Mouse (Mus musculus) forebrain, embryonic 16.5 days (tissue): Measurements from ENCODE around the gene Reps1. TPM values are rescaled to one million over a fixed set of nuclear protein-coding genes. Genes with fewer than 3 reads are reported as not detected.

Experiments used
- ATAC-seq: fragments of 200-750 bp; cut with Nextera tagmentation; 2 replicates; pipeline ENCODE4 v1.8.0; 2017; ENCODE audit warnings: mild to moderate bottlenecking, moderate library complexity
- H3K27ac ChIP-seq: fragments of 300-500 bp; sonication (generic); 2 replicates; pipeline ENCODE4 v1.5.1; 2014; ENCODE audit warnings: low read length, control low read depth
- H3K27me3 ChIP-seq: fragments of 300-500 bp; sonication (generic); replicated peaks from 2 replicates; pipeline ENCODE4 v1.6.1; 2014; ENCODE audit warnings: low read length; ENCODE audit not compliant: control insufficient read depth, insufficient read depth
- H3K36me3 ChIP-seq: fragments of 300-500 bp; sonication (generic); 2 replicates; pipeline ENCODE4 v1.6.1; 2014; ENCODE audit not compliant: control insufficient read depth, insufficient read depth
- H3K4me1 ChIP-seq: fragments of 300-500 bp; sonication (generic); replicated peaks from 2 replicates; pipeline ENCODE4 v1.6.1; 2014; ENCODE audit warnings: low read length; ENCODE audit not compliant: control insufficient read depth, insufficient read depth
- H3K4me2 ChIP-seq: fragments of 300-500 bp; sonication (generic); 2 replicates; pipeline ENCODE4 v1.6.1; 2014; ENCODE audit warnings: mild to moderate bottlenecking, low read length, control low read depth
- H3K4me3 ChIP-seq: fragments of 300-500 bp; sonication (generic); replicated peaks from 2 replicates; pipeline ENCODE4 v1.5.1; 2014; ENCODE audit warnings: mild to moderate bottlenecking, low read length, control low read depth
- H3K9ac ChIP-seq: fragments of 300-500 bp; sonication (generic); replicated peaks from 2 replicates; pipeline ENCODE4 v1.6.1; 2014; ENCODE audit warnings: low read depth, low read length, control low read depth
- H3K9me3 ChIP-seq: fragments of 300-500 bp; sonication (generic); 2 replicates; pipeline ENCODE4 v1.6.1; 2016; ENCODE audit warnings: low read length; ENCODE audit not compliant: control insufficient read depth
- WGBS: fragments of 180-500 bp; shearing (Covaris S2); extraction: QIAGEN DNeasy Blood & Tissue Kit; methylation state at CpG from one replicate; pipeline ENCODE4 v1.1.7; 2014; 5-methylcytosine and 5-hydroxymethylcytosine counted together
- polyA plus RNA-seq: library from polyadenylated mRNA; unstranded; fragments of >200 nt; fragmentation: Nextera tagmentation; extraction: Ambion mirVana; gene quantifications from 2 replicates; pipeline ENCODE4 v1.2.1, GENCODE M21; 2015

Gene Reps1
- polyA plus RNA-seq, 1 experiment from 2014 or later = 15.4 TPM

- H3K27me3 ChIP-seq = no peaks in the 10 kb centered on the region
- peaks cover 18% of the 10 kb centered on the region for H3K4me1 ChIP-seq
- no peak overlapping the region for H3K4me3 ChIP-seq
- H3K9me3 ChIP-seq = no peaks in the 10 kb centered on the region
- WGBS = 86% methylated on average over 2 of the region's 2 CpGs
- no peaks in the 10 kb centered on the region for H3K36me3 ChIP-seq
- H3K27ac ChIP-seq = no peak overlapping the region
- no peak overlapping the region for H3K4me2 ChIP-seq
- no peak for ATAC-seq
- H3K9ac ChIP-seq = no peak overlapping the region
Observed at GRCm38 (mm10) chr10:18070616-18071015, 15.0 kb downstream of the Reps1 start.

- Histone ChIP-seq H3K9ac (no peak overlapping the region), H3K4me2 (no peak overlapping the region), H3K36me3 (no peaks in the 10 kb centered on the region), H3K9me3 (no peaks in the 10 kb centered on the region), H3K27ac (no peak overlapping the region), H3K27me3 (no peaks in the 10 kb centered on the region), H3K4me1 (peaks cover 14% of the 10 kb centered on the region), H3K4me3 (no peak overlapping the region)
- WGBS = 76% methylated on average over 3 of the region's 3 CpGs
- ATAC-seq = no peak
Observed at GRCm38 (mm10) chr10:18072871-18073270, 17.2 kb downstream of the Reps1 start.

GRCm38 (mm10) chr10:18074383-18075075 is 18.9 kb downstream of the Reps1 start:
- peaks cover 12% of the 10 kb centered on the region for H3K4me1 ChIP-seq
- H3K4me3 ChIP-seq = no peak overlapping the region
- H3K9me3 ChIP-seq = no peaks in the 10 kb centered on the region
- H3K4me2 ChIP-seq = no peak overlapping the region
- H3K36me3 ChIP-seq = no peaks in the 10 kb centered on the region
- H3K27me3 ChIP-seq = no peaks in the 10 kb centered on the region
- 85% methylated on average over 5 of the region's 5 CpGs for whole genome bisulfite sequencing
- no peak overlapping the region for H3K27ac ChIP-seq
- no peak for ATAC-seq
- no peak overlapping the region for H3K9ac ChIP-seq

GRCm38 (mm10) chr10:18075845-18076244 is 20.2 kb downstream of the Reps1 start:
- ATAC-seq = no peak
- Histone ChIP-seq H3K27ac (no peak overlapping the region), H3K4me2 (no peak overlapping the region), H3K36me3 (no peaks in the 10 kb centered on the region), H3K4me3 (no peak overlapping the region), H3K9me3 (no peaks in the 10 kb centered on the region), H3K27me3 (no peaks in the 10 kb centered on the region), H3K4me1 (peaks cover 2% of the 10 kb centered on the region; the same call in 1 of the 2 replicates), H3K9ac (no peak overlapping the region)
- 95% methylated on average over 6 of the region's 6 CpGs for WGBS

- H3K27ac ChIP-seq = no peak overlapping the region
- no peaks in the 10 kb centered on the region for H3K36me3 ChIP-seq
- H3K9me3 ChIP-seq = no peaks in the 10 kb centered on the region
- no peak overlapping the region for H3K4me3 ChIP-seq
- H3K27me3 ChIP-seq = no peaks in the 10 kb centered on the region
- H3K4me1 ChIP-seq = peaks cover 4% of the 10 kb centered on the region; the same call in 1 of the 2 replicates
- H3K4me2 ChIP-seq = no peak overlapping the region
- 84% methylated on average over 1 of the region's 1 CpGs for WGBS
- H3K9ac ChIP-seq = no peak overlapping the region
- ATAC-seq = no peak
Observed at GRCm38 (mm10) chr10:18081536-18081935, 25.9 kb downstream of the Reps1 start.

GRCm38 (mm10) chr10:18082772-18083171 is 27.1 kb downstream of the Reps1 start:
- Histone ChIP-seq H3K9ac (no peak overlapping the region), H3K4me1 (peaks cover 4% of the 10 kb centered on the region; the same call in 1 of the 2 replicates), H3K9me3 (no peaks in the 10 kb centered on the region), H3K4me2 (no peak overlapping the region), H3K27ac (no peak overlapping the region), H3K36me3 (no peaks in the 10 kb centered on the region), H3K27me3 (no peaks in the 10 kb centered on the region), H3K4me3 (no peak overlapping the region)
- no peak for ATAC-seq
- WGBS = 96% methylated on average over 6 of the region's 6 CpGs

GRCm38 (mm10) chr10:18090691-18091090 is 35.0 kb downstream of the Reps1 start:
- H3K4me2 ChIP-seq = no peak overlapping the region
- H3K27ac ChIP-seq = no peak overlapping the region
- no peak for ATAC-seq
- no peaks in the 10 kb centered on the region for H3K27me3 ChIP-seq
- H3K9me3 ChIP-seq = no peaks in the 10 kb centered on the region
- H3K36me3 ChIP-seq = peaks cover 5% of the 10 kb centered on the region; the same call in 1 of the 2 replicates
- H3K4me3 ChIP-seq = no peak overlapping the region
- no peak overlapping the region for H3K9ac ChIP-seq
- H3K4me1 ChIP-seq = no peaks in the 10 kb centered on the region

GRCm38 (mm10) chr10:18102166-18102565 is 46.5 kb downstream of the Reps1 start:
- ATAC-seq = no peak
- no peak overlapping the region for H3K4me2 ChIP-seq
- no peak overlapping the region for H3K9ac ChIP-seq
- peaks cover 9% of the 10 kb centered on the region for H3K36me3 ChIP-seq
- no peak overlapping the region for H3K4me3 ChIP-seq
- H3K27me3 ChIP-seq = no peaks in the 10 kb centered on the region
- H3K4me1 ChIP-seq = no peaks in the 10 kb centered on the region
- H3K27ac ChIP-seq = no peak overlapping the region
- H3K9me3 ChIP-seq = no peaks in the 10 kb centered on the region
- WGBS = 52% methylated on average over 5 of the region's 5 CpGs

GRCm38 (mm10) chr10:18107471-18107870 is 51.8 kb downstream of the Reps1 start:
- ATAC-seq = no peak
- no peak overlapping the region for H3K4me3 ChIP-seq
- no peak overlapping the region for H3K27ac ChIP-seq
- H3K27me3 ChIP-seq = no peaks in the 10 kb centered on the region
- H3K36me3 ChIP-seq = peaks cover 5% of the 10 kb centered on the region; the same call in 1 of the 2 replicates
- no peak overlapping the region for H3K9ac ChIP-seq
- 82% methylated on average over 5 of the region's 5 CpGs for WGBS
- H3K4me2 ChIP-seq = no peak overlapping the region
- H3K4me1 ChIP-seq = no peaks in the 10 kb centered on the region
- no peaks in the 10 kb centered on the region for H3K9me3 ChIP-seq

GRCm38 (mm10) chr10:18110940-18111339 is 55.3 kb downstream of the Reps1 start:
- peaks cover 7% of the 10 kb centered on the region for H3K36me3 ChIP-seq
- H3K27ac ChIP-seq = no peak overlapping the region
- no peaks in the 10 kb centered on the region for H3K4me1 ChIP-seq
- H3K27me3 ChIP-seq = no peaks in the 10 kb centered on the region
- no peak overlapping the region for H3K9ac ChIP-seq
- H3K4me3 ChIP-seq = no peak overlapping the region
- H3K4me2 ChIP-seq = no peak overlapping the region
- no peaks in the 10 kb centered on the region for H3K9me3 ChIP-seq
- peak; percentile 38 for ATAC-seq
